Mouse (Mus musculus) layer of hippocampus, adult 8-10 months (tissue): ENCODE data around the gene Gdnf. TPM values are rescaled to one million over a fixed set of nuclear protein-coding genes. Genes with fewer than 3 reads are reported as not detected.
A peak's percentile ranks its signal among the peaks of the same experiment; 100 is the strongest.

Experiments used
- DNase-seq, 2 experiments: peaks; one replicate each; pipeline ENCODE4 v3.0.0; 2022; ENCODE audit warnings: low spot score in 2 of 2
- total RNA-seq, 4 experiments: library from RNA; stranded (reverse); gene quantifications; 2 replicates each; pipeline ENCODE4 v1.2.4; 2022

Gene Gdnf
- total RNA-seq = under 1 TPM in 3 of 4 experiments, not detected in 1; 0.16 to 0.20 (median 0.16) TPM

GRCm38 (mm10) chr15:7810556-7811252 lies at the start of gene Gdnf:
Gene Gdnf, plus strand, starts transcription at chr15:7810846.
- no peak for DNase-seq

GRCm38 (mm10) chr15:7767166-7767565 lies 43.5 kb upstream of the Gdnf start:
- DNase-seq = no peak

GRCm38 (mm10) chr15:7772983-7773382 lies 37.7 kb upstream of the Gdnf start:
- no peak for DNase-seq

- no peak for DNase-seq
These were observed 29.1 kb upstream of the Gdnf start for GRCm38 (mm10) chr15:7781517-7781916.

GRCm38 (mm10) chr15:7809841-7810391 lies 730 bp upstream of the Gdnf start:
- DNase-seq = no peak

- DNase-seq = no peak
These were observed 593 bp downstream of the Gdnf start for GRCm38 (mm10) chr15:7811253-7811625.

- no peak for DNase-seq
These were observed 1.4 kb downstream of the Gdnf start for GRCm38 (mm10) chr15:7811856-7812733.

GRCm38 (mm10) chr15:7812872-7813530 lies 2.4 kb downstream of the Gdnf start:
- peak; percentile 36 to 72 for DNase-seq

- DNase-seq = no peak
These were observed 3.1 kb downstream of the Gdnf start for GRCm38 (mm10) chr15:7813531-7814370.

GRCm38 (mm10) chr15:7814371-7814680 lies 3.7 kb downstream of the Gdnf start:
- DNase-seq = no peak

- no peak for DNase-seq
These were observed 4.3 kb downstream of the Gdnf start for GRCm38 (mm10) chr15:7814917-7815316.

- DNase-seq = no peak
These were observed 4.9 kb downstream of the Gdnf start for GRCm38 (mm10) chr15:7815521-7815944.

- no peak for DNase-seq
These were observed 13.2 kb downstream of the Gdnf start for GRCm38 (mm10) chr15:7823886-7824285.

GRCm38 (mm10) chr15:7825530-7825929 lies 14.9 kb downstream of the Gdnf start:
- DNase-seq = no peak

- DNase-seq = no peak
These were observed 24.8 kb downstream of the Gdnf start for GRCm38 (mm10) chr15:7835404-7835803.

GRCm38 (mm10) chr15:7838060-7838920 lies 27.6 kb downstream of the Gdnf start:
- DNase-seq = no peak

GRCm38 (mm10) chr15:7838921-7839309 lies 28.3 kb downstream of the Gdnf start:
- no peak for DNase-seq

- DNase-seq = no peak
These were observed 31.0 kb downstream of the Gdnf start for GRCm38 (mm10) chr15:7841664-7842063.

- no peak for DNase-seq
These were observed 31.8 kb downstream of the Gdnf start for GRCm38 (mm10) chr15:7842398-7842797.

- DNase-seq = no peak
These were observed 46.8 kb downstream of the Gdnf start for GRCm38 (mm10) chr15:7857418-7857817.
